Mouse (Mus musculus): ENCODE results near the gene Wwox. TPM values are rescaled to one million over a fixed set of nuclear protein-coding genes. Genes with fewer than 3 reads are reported as not detected.

Wwox gene
- polyA plus RNA-seq, 1 experiment from 2014 or later = 13.3 TPM

GRCm38 (mm10) chr8:114548837-114549236 lies 109.4 kb downstream of the Wwox start:
- H3K9ac ChIP-seq (ENCODE audit: low read depth, low read length) = no peak overlapping the region
- no peak overlapping the region for H3K4me3 ChIP-seq (ENCODE audit: low read depth, low read length)
- no peaks in the 10 kb centered on the region for H3K27me3 ChIP-seq (ENCODE audit: control insufficient read depth, insufficient read depth, low read depth, low read length)
- no peaks in the 10 kb centered on the region for H3K9me3 ChIP-seq (replicated peaks; ENCODE audit: control insufficient read depth, low read length, poor library complexity, severe bottlenecking)
- H3K4me2 ChIP-seq (ENCODE audit: low read length) = no peak overlapping the region
- no peaks in the 10 kb centered on the region for H3K4me1 ChIP-seq (ENCODE audit: control insufficient read depth, insufficient read depth, low read length)
- H3K36me3 ChIP-seq (ENCODE audit: control insufficient read depth, insufficient read depth, low read length) = no peaks in the 10 kb centered on the region
- no peak overlapping the region for H3K27ac ChIP-seq (ENCODE audit: low read length)
- no peak for ATAC-seq
- 86% methylated on average over 6 of the region's 6 CpGs for WGBS

GRCm38 (mm10) chr8:114550029-114550428 lies 110.6 kb downstream of the Wwox start:
- Histone ChIP-seq H3K9me3 (replicated peaks; ENCODE audit: control insufficient read depth, low read length, poor library complexity, severe bottlenecking) (no peaks in the 10 kb centered on the region), H3K27ac (ENCODE audit: low read length) (no peak overlapping the region), H3K36me3 (ENCODE audit: control insufficient read depth, insufficient read depth, low read length) (no peaks in the 10 kb centered on the region), H3K4me3 (ENCODE audit: low read depth, low read length) (no peak overlapping the region), H3K27me3 (ENCODE audit: control insufficient read depth, insufficient read depth, low read depth, low read length) (no peaks in the 10 kb centered on the region), H3K9ac (ENCODE audit: low read depth, low read length) (no peak overlapping the region), H3K4me1 (ENCODE audit: control insufficient read depth, insufficient read depth, low read length) (no peaks in the 10 kb centered on the region), H3K4me2 (ENCODE audit: low read length) (no peak overlapping the region)
- ATAC-seq = no peak
- 64% methylated on average over 7 of the region's 7 CpGs for WGBS

- Histone ChIP-seq H3K27ac (ENCODE audit: low read length) (no peak overlapping the region), H3K27me3 (ENCODE audit: control insufficient read depth, insufficient read depth, low read depth, low read length) (no peaks in the 10 kb centered on the region), H3K9ac (ENCODE audit: low read depth, low read length) (no peak overlapping the region), H3K4me3 (ENCODE audit: low read depth, low read length) (no peak overlapping the region), H3K9me3 (replicated peaks; ENCODE audit: control insufficient read depth, low read length, poor library complexity, severe bottlenecking) (no peaks in the 10 kb centered on the region), H3K4me1 (ENCODE audit: control insufficient read depth, insufficient read depth, low read length) (no peaks in the 10 kb centered on the region), H3K36me3 (ENCODE audit: control insufficient read depth, insufficient read depth, low read length) (no peaks in the 10 kb centered on the region), H3K4me2 (ENCODE audit: low read length) (no peak overlapping the region)
- ATAC-seq = no peak
- WGBS = 55% methylated on average over 3 of the region's 3 CpGs
These were observed 113.2 kb downstream of the Wwox start for GRCm38 (mm10) chr8:114552606-114553005.

- Histone ChIP-seq H3K9me3 (replicated peaks; ENCODE audit: control insufficient read depth, low read length, poor library complexity, severe bottlenecking) (no peaks in the 10 kb centered on the region), H3K27ac (ENCODE audit: low read length) (no peak overlapping the region), H3K4me2 (ENCODE audit: low read length) (no peak overlapping the region), H3K27me3 (ENCODE audit: control insufficient read depth, insufficient read depth, low read depth, low read length) (no peaks in the 10 kb centered on the region), H3K4me1 (ENCODE audit: control insufficient read depth, insufficient read depth, low read length) (no peaks in the 10 kb centered on the region), H3K9ac (ENCODE audit: low read depth, low read length) (no peak overlapping the region), H3K36me3 (ENCODE audit: control insufficient read depth, insufficient read depth, low read length) (no peaks in the 10 kb centered on the region), H3K4me3 (ENCODE audit: low read depth, low read length) (no peak overlapping the region)
- 73% methylated on average over 15 of the region's 15 CpGs for WGBS
- ATAC-seq = no peak
These were observed 115.5 kb downstream of the Wwox start for GRCm38 (mm10) chr8:114554966-114555365.

GRCm38 (mm10) chr8:114555491-114556202 lies 116.2 kb downstream of the Wwox start:
- Histone ChIP-seq H3K9me3 (replicated peaks; ENCODE audit: control insufficient read depth, low read length, poor library complexity, severe bottlenecking) (no peaks in the 10 kb centered on the region), H3K4me3 (ENCODE audit: low read depth, low read length) (no peak overlapping the region), H3K4me2 (ENCODE audit: low read length) (no peak overlapping the region), H3K9ac (ENCODE audit: low read depth, low read length) (no peak overlapping the region), H3K4me1 (ENCODE audit: control insufficient read depth, insufficient read depth, low read length) (no peaks in the 10 kb centered on the region), H3K36me3 (ENCODE audit: control insufficient read depth, insufficient read depth, low read length) (no peaks in the 10 kb centered on the region), H3K27me3 (ENCODE audit: control insufficient read depth, insufficient read depth, low read depth, low read length) (no peaks in the 10 kb centered on the region), H3K27ac (ENCODE audit: low read length) (no peak overlapping the region)
- ATAC-seq = no peak
- WGBS = 87% methylated on average over 6 of the region's 6 CpGs

- no peaks in the 10 kb centered on the region for H3K36me3 ChIP-seq (ENCODE audit: control insufficient read depth, insufficient read depth, low read length)
- H3K4me3 ChIP-seq (ENCODE audit: low read depth, low read length) = no peak overlapping the region
- no peaks in the 10 kb centered on the region for H3K9me3 ChIP-seq (replicated peaks; ENCODE audit: control insufficient read depth, low read length, poor library complexity, severe bottlenecking)
- 93% methylated on average over 8 of the region's 8 CpGs for WGBS
- no peak overlapping the region for H3K9ac ChIP-seq (ENCODE audit: low read depth, low read length)
- H3K4me1 ChIP-seq (ENCODE audit: control insufficient read depth, insufficient read depth, low read length) = no peaks in the 10 kb centered on the region; the same call in 1 of the 2 replicates
- no peaks in the 10 kb centered on the region for H3K27me3 ChIP-seq (ENCODE audit: control insufficient read depth, insufficient read depth, low read depth, low read length)
- no peak for ATAC-seq
- H3K4me2 ChIP-seq (ENCODE audit: low read length) = no peak overlapping the region
- H3K27ac ChIP-seq (ENCODE audit: low read length) = no peak overlapping the region
These were observed 121.7 kb downstream of the Wwox start for GRCm38 (mm10) chr8:114561191-114561590.

- Histone ChIP-seq H3K4me1 (ENCODE audit: control insufficient read depth, insufficient read depth, low read length) (no peaks in the 10 kb centered on the region; the same call in 1 of the 2 replicates), H3K27ac (ENCODE audit: low read length) (no peak overlapping the region), H3K27me3 (ENCODE audit: control insufficient read depth, insufficient read depth, low read depth, low read length) (no peaks in the 10 kb centered on the region), H3K9me3 (replicated peaks; ENCODE audit: control insufficient read depth, low read length, poor library complexity, severe bottlenecking) (no peaks in the 10 kb centered on the region), H3K9ac (ENCODE audit: low read depth, low read length) (no peak overlapping the region), H3K36me3 (ENCODE audit: control insufficient read depth, insufficient read depth, low read length) (no peaks in the 10 kb centered on the region), H3K4me3 (ENCODE audit: low read depth, low read length) (no peak overlapping the region), H3K4me2 (ENCODE audit: low read length) (no peak overlapping the region)
- ATAC-seq = no peak
- WGBS = 44% methylated on average over 13 of the region's 13 CpGs
These were observed 123.0 kb downstream of the Wwox start for GRCm38 (mm10) chr8:114562486-114562885.

DNA sequence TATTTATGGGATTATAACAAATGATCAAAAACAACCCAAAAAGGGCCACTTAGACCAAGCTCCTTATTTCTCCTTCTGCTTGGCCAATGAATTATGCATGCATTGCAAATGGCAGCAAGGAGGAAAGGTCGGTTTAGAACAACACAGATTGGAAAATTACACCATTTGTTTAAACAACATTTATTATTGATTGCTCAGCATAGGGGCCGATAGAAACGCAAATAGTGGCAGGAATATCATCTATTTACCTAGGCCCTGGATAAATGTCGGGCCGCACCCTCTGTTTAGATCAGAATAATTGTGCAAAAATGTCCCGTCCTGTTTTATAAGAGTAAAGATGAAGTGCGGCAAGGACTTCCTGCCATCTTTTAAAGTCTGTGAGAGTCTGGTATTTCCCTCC lies 123.9 kb downstream of the Wwox start:
- H3K4me3 ChIP-seq (ENCODE audit: low read depth, low read length) = no peak overlapping the region
- no peaks in the 10 kb centered on the region for H3K27me3 ChIP-seq (ENCODE audit: control insufficient read depth, insufficient read depth, low read depth, low read length)
- no peak overlapping the region for H3K9ac ChIP-seq (ENCODE audit: low read depth, low read length)
- H3K4me2 ChIP-seq (ENCODE audit: low read length) = no peak overlapping the region
- H3K9me3 ChIP-seq (replicated peaks; ENCODE audit: control insufficient read depth, low read length, poor library complexity, severe bottlenecking) = no peaks in the 10 kb centered on the region
- ATAC-seq = no peak
- no peaks in the 10 kb centered on the region; the same call in 1 of the 2 replicates for H3K4me1 ChIP-seq (ENCODE audit: control insufficient read depth, insufficient read depth, low read length)
- no peaks in the 10 kb centered on the region for H3K36me3 ChIP-seq (ENCODE audit: control insufficient read depth, insufficient read depth, low read length)
- H3K27ac ChIP-seq (ENCODE audit: low read length) = no peak overlapping the region
- 80% methylated on average over 7 of the region's 7 CpGs for WGBS

DNA sequence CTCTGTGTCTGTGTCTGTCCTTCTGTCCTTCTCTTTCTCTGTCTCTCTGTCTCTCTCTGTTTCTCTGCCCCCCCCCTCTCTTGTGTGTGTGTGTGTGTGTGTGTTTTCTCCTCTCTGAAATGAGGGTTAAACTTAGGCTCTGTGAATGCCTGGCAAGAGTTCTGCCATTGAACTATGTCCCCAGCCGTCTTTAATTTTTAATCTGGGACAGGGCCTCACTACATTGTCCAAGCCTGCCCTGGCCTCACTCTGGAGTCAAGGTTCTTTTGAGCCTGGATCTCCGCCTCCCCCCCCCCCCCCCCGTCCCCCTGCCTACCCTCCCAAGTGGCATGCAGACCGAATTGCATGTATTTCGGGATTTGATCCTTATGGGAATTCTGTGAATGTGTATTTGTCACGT lies 124.6 kb downstream of the Wwox start:
- H3K4me3 ChIP-seq (ENCODE audit: low read depth, low read length) = no peak overlapping the region
- ATAC-seq = no peak
- no peaks in the 10 kb centered on the region for H3K36me3 ChIP-seq (ENCODE audit: control insufficient read depth, insufficient read depth, low read length)
- no peaks in the 10 kb centered on the region for H3K27me3 ChIP-seq (ENCODE audit: control insufficient read depth, insufficient read depth, low read depth, low read length)
- H3K4me1 ChIP-seq (ENCODE audit: control insufficient read depth, insufficient read depth, low read length) = no peaks in the 10 kb centered on the region; the same call in 1 of the 2 replicates
- no peaks in the 10 kb centered on the region for H3K9me3 ChIP-seq (replicated peaks; ENCODE audit: control insufficient read depth, low read length, poor library complexity, severe bottlenecking)
- no peak overlapping the region for H3K27ac ChIP-seq (ENCODE audit: low read length)
- H3K4me2 ChIP-seq (ENCODE audit: low read length) = no peak overlapping the region
- WGBS = 31% methylated on average over 5 of the region's 6 CpGs
- H3K9ac ChIP-seq (ENCODE audit: low read depth, low read length) = no peak overlapping the region

All from midbrain, embryonic 16.5 days (tissue).